Mouse (Mus musculus): ENCODE results near the gene Itgb7. TPM values are rescaled to one million over a fixed set of nuclear protein-coding genes. Genes with fewer than 3 reads are reported as not detected.

Itgb7 gene
- total and polyA plus RNA-seq, 3 experiments, result 7.4 to 15.2 TPM; not detected in 1

- peaks cover 65 to 76% of the 10 kb centered on the region in 2 experiments for H3K27me3 ChIP-seq (ENCODE audit: control insufficient read depth in 1 of 2, insufficient read depth in 2 of 2, low read length in 2 of 2)
- no peaks in the 10 kb centered on the region for H3K36me3 ChIP-seq (ENCODE audit: control insufficient read depth in 1 of 2, insufficient read depth in 2 of 2, low read length in 2 of 2)
- no peak for DNase-seq (ENCODE audit: low read depth, low spot score)
- no peak overlapping the region for H3K9ac ChIP-seq (ENCODE audit: control insufficient read depth, low read depth, low read length, poor library complexity, severe bottlenecking)
- no peaks in the 10 kb centered on the region for H3K79me2 ChIP-seq (ENCODE audit: control insufficient read depth, insufficient read depth, low read length, poor library complexity)
- no peak for TF ChIP-seq GATA1 (IDR thresholded peaks at IDR 0.05; ENCODE audit: low read depth, low read length)
- TF ChIP-seq ZNF384 (IDR thresholded peaks at IDR 0.05; ENCODE audit: low read depth, low read length), result no peak
- no peak for TF ChIP-seq CHD2 (IDR thresholded peaks at IDR 0.05; ENCODE audit: low read length)
- no peak for TF ChIP-seq MYC (IDR thresholded peaks at IDR 0.05; ENCODE audit: low read depth, low read length)
- TF ChIP-seq ELF1 (IDR thresholded peaks at IDR 0.05; ENCODE audit: low read depth, low read length), result no peak
- TF ChIP-seq KAT2A (conservative IDR thresholded peaks at IDR 0.05; ENCODE audit: low read depth, low read length), result no peak
- no peak for TF ChIP-seq CTCF (IDR thresholded peaks at IDR 0.05 in 2 of 3, conservative IDR thresholded peaks at IDR 0.05 in 1 of 3; ENCODE audit: control insufficient read depth in 1 of 3, insufficient read depth in 1 of 3, low read depth in 2 of 3, low read length in 3 of 3, poor library complexity in 1 of 3, severe bottlenecking in 1 of 3)
- TF ChIP-seq ZKSCAN1 (IDR thresholded peaks at IDR 0.05; ENCODE audit: low read depth, low read length), result no peak
- TF ChIP-seq MXI1 (IDR thresholded peaks at IDR 0.05; ENCODE audit: low read depth, low read length), result no peak
- TF ChIP-seq MYB (IDR thresholded peaks at IDR 0.05; ENCODE audit: low read depth, low read length), result no peak
- no peak for TF ChIP-seq UBTF (IDR thresholded peaks at IDR 0.05; ENCODE audit: borderline replicate concordance, insufficient read depth, low read depth, low read length)
- TF ChIP-seq USF2 (IDR thresholded peaks at IDR 0.05; ENCODE audit: borderline replicate concordance in 1 of 2, insufficient read depth in 1 of 2, low read depth in 1 of 2, low read length in 2 of 2), result no peak
- TF ChIP-seq MAX (IDR thresholded peaks at IDR 0.05; ENCODE audit: low read length), result no peak
- H3K4me3 ChIP-seq (ENCODE audit: control insufficient read depth in 1 of 2, insufficient read depth in 1 of 2, low read depth in 2 of 2, low read length in 2 of 2), result no peak overlapping the region
- H3K9me3 ChIP-seq (replicated peaks; ENCODE audit: insufficient read depth, low read length), result no peaks in the 10 kb centered on the region
- peaks cover 0 to 3% of the 10 kb centered on the region in 2 experiments; a peak in 2 of 4 replicates for H3K4me1 ChIP-seq (ENCODE audit: control insufficient read depth in 1 of 2, insufficient read depth in 2 of 2, low read length in 2 of 2)
- H3K27ac ChIP-seq (ENCODE audit: control insufficient read depth, low read depth, low read length), result no peak overlapping the region
Measured at GRCm38 (mm10) chr15:102255547-102256255, 24.0 kb upstream of the Itgb7 start.

DNA sequence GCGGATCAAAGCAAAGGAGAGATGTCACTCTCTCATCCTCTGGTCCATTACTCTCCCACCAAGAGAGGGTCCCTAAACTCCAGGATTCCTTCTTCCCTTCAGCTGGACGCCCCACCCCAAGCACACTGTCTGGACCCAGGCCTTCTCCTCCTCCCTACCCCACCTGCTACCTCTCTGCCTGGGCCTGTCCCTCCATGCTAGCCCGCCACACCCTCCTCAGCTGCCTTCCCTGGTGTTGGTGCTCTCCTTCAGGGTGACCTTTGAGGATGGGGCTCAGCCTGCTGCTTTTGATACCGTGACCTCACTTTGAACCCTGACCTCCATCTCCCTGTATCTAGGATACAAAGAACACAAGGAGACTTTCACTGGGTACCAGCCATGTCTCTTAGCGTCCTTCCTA is 18.8 kb upstream of the Itgb7 start:
- Histone ChIP-seq H3K27me3 (ENCODE audit: control insufficient read depth in 1 of 2, insufficient read depth in 2 of 2, low read length in 2 of 2) (peaks cover 37 to 51% of the 10 kb centered on the region in 2 experiments), H3K79me2 (ENCODE audit: control insufficient read depth, insufficient read depth, low read length, poor library complexity) (no peaks in the 10 kb centered on the region; the same call in 1 of the 2 replicates), H3K36me3 (ENCODE audit: control insufficient read depth in 1 of 2, insufficient read depth in 2 of 2, low read length in 2 of 2) (no peaks in the 10 kb centered on the region), H3K27ac (ENCODE audit: control insufficient read depth, low read depth, low read length) (no peak overlapping the region), H3K4me3 (ENCODE audit: control insufficient read depth in 1 of 2, insufficient read depth in 1 of 2, low read depth in 2 of 2, low read length in 2 of 2) (no peak overlapping the region), H3K4me1 (ENCODE audit: control insufficient read depth in 1 of 2, insufficient read depth in 2 of 2, low read length in 2 of 2) (peaks cover 2 to 7% of the 10 kb centered on the region in 2 experiments), H3K9me3 (replicated peaks; ENCODE audit: insufficient read depth, low read length) (no peaks in the 10 kb centered on the region), H3K9ac (ENCODE audit: control insufficient read depth, low read depth, low read length, poor library complexity, severe bottlenecking) (no peak overlapping the region)
- no peak for TF ChIP-seq SMC3 (IDR thresholded peaks at IDR 0.05; ENCODE audit: low read depth, low read length)
- no peak for TF ChIP-seq EP300 (IDR thresholded peaks at IDR 0.05; ENCODE audit: low read depth in 1 of 2, low read length in 2 of 2)
- no peak for TF ChIP-seq GABPA (IDR thresholded peaks at IDR 0.05; ENCODE audit: low read depth, low read length)
- TF ChIP-seq E2F4 (IDR thresholded peaks at IDR 0.05; ENCODE audit: borderline replicate concordance, low read depth, low read length), result no peak
- no peak for TF ChIP-seq ELF1 (IDR thresholded peaks at IDR 0.05; ENCODE audit: low read depth, low read length)
- no peak for TF ChIP-seq MAFK (IDR thresholded peaks at IDR 0.05; ENCODE audit: borderline replicate concordance, low read depth, low read length)
- no peak for TF ChIP-seq POLR2AphosphoS5 (IDR thresholded peaks at IDR 0.05; ENCODE audit: borderline replicate concordance, low read depth, low read length)
- TF ChIP-seq ETS1 (IDR thresholded peaks at IDR 0.05; ENCODE audit: low read depth, low read length), result no peak
- TF ChIP-seq BHLHE40 (IDR thresholded peaks at IDR 0.05; ENCODE audit: borderline replicate concordance, low read depth, low read length), result no peak
- DNase-seq (ENCODE audit: low read depth, low spot score), result no peak

All from MEL (cell line).